ENCODE assay signal across 14 mouse cellular contexts in the genomic region with DNA sequence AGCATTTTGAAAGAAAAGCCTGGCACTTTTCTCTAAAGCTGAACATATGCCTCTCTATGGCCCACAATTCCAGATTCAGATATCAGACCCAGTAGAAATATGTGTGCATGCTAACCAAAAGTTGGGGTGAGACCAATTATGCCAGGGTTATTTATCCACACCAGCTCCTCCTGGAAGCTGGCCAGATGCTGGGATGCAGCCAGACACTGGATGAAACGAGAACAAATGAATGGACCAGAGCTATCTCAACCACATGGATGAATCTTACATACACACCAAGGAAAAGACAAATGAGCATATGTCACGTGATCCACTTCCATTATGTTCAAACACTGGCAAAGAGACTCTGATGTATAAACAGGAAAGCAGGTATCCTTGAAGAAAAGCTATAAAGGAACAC. TPM values are rescaled to one million over a fixed set of nuclear protein-coding genes. Genes with fewer than 3 reads are reported as not detected.
DNase-seq lines count a peak whose midpoint lies in the region; ATAC-seq and TF ChIP-seq lines count a peak whose summit lies in the region.
"Had no signal": no experiment of that assay in that cellular context is flagged by ENCODE, and none has a peak within 500 bp of the region (broad histone marks: within the 10 kb centered on the region; RNA-seq: fewer than 3 reads in every experiment).

No protein-coding gene starts in this region.

- TF ChIP-seq CTCF in stomach, postnatal 0 days (IDR thresholded peaks at IDR 0.05; ENCODE audit: low read depth): no peak

- H3K9ac ChIP-seq in hindbrain, embryonic 16.5 days (ENCODE audit: low read depth, low read length): no peak overlapping the region
- H3K9ac ChIP-seq in hindbrain, embryonic 11.5 days (ENCODE audit: low read depth, low read length): no peak overlapping the region
- H3K9ac ChIP-seq in stomach, embryonic 16.5 days (ENCODE audit: low read length): no peak overlapping the region
- H3K9ac ChIP-seq in stomach, postnatal 0 days (ENCODE audit: low read length): no peak overlapping the region
- H3K9ac ChIP-seq: embryonic facial prominence, embryonic 15.5 days; neural tube, embryonic 15.5 days had no signal

- H3K36me3 ChIP-seq in hindbrain, embryonic 16.5 days (ENCODE audit: control insufficient read depth, insufficient read depth, low read length): no peaks in the 10 kb centered on the region
- H3K36me3 ChIP-seq in hindbrain, embryonic 11.5 days (ENCODE audit: control insufficient read depth, insufficient read depth, low read length): no peaks in the 10 kb centered on the region
- H3K36me3 ChIP-seq in stomach, embryonic 16.5 days (ENCODE audit: control insufficient read depth, insufficient read depth, low read length): no peaks in the 10 kb centered on the region
- no peaks in the 10 kb centered on the region for H3K36me3 ChIP-seq in stomach, postnatal 0 days (ENCODE audit: control insufficient read depth, insufficient read depth, low read length)
- H3K36me3 ChIP-seq: neural tube, embryonic 15.5 days had no signal

- WGBS in hindbrain, embryonic 16.5 days: 42% methylated on average over 2 of the region's 2 CpGs
- 80% methylated on average over 2 of the region's 2 CpGs for WGBS in hindbrain, embryonic 11.5 days
- 39% methylated on average over 2 of the region's 2 CpGs for WGBS in stomach, embryonic 16.5 days
- 21% methylated on average over 2 of the region's 2 CpGs for WGBS in stomach, postnatal 0 days

- H3K4me1 ChIP-seq in hindbrain, embryonic 16.5 days (ENCODE audit: control insufficient read depth, insufficient read depth, low read depth, low read length): peaks cover 7% of the 10 kb centered on the region
- no peaks in the 10 kb centered on the region for H3K4me1 ChIP-seq in hindbrain, embryonic 11.5 days (replicated peaks; ENCODE audit: control insufficient read depth, insufficient read depth, low read length)
- H3K4me1 ChIP-seq in stomach, embryonic 16.5 days (ENCODE audit: control insufficient read depth, insufficient read depth, low read length): peaks cover 53% of the 10 kb centered on the region
- peaks cover 13% of the 10 kb centered on the region; the same call in 1 of the 2 replicates for H3K4me1 ChIP-seq in stomach, postnatal 0 days (replicated peaks; ENCODE audit: control insufficient read depth, insufficient read depth)

- TF ChIP-seq EP300 in stomach, postnatal 0 days (optimal IDR thresholded peaks at IDR 0.05): no peak

- no peak overlapping the region for H3K4me2 ChIP-seq in hindbrain, embryonic 16.5 days (ENCODE audit: low read length)
- no peak overlapping the region for H3K4me2 ChIP-seq in hindbrain, embryonic 11.5 days (replicated peaks; ENCODE audit: low read depth, low read length)
- no peak overlapping the region for H3K4me2 ChIP-seq in stomach, embryonic 16.5 days (ENCODE audit: low read depth, low read length)
- no peak overlapping the region for H3K4me2 ChIP-seq in stomach, postnatal 0 days (replicated peaks; ENCODE audit: low read depth)
- H3K4me2 ChIP-seq: embryonic facial prominence, embryonic 15.5 days; neural tube, embryonic 15.5 days had no signal

- no peaks in the 10 kb centered on the region for H3K27me3 ChIP-seq in hindbrain, embryonic 16.5 days (replicated peaks; ENCODE audit: control insufficient read depth, insufficient read depth, low read length)
- no peaks in the 10 kb centered on the region for H3K27me3 ChIP-seq in hindbrain, embryonic 11.5 days (ENCODE audit: control insufficient read depth, insufficient read depth, low read length)
- H3K27me3 ChIP-seq in stomach, embryonic 16.5 days (ENCODE audit: control insufficient read depth, insufficient read depth, low read length): no peaks in the 10 kb centered on the region
- H3K27me3 ChIP-seq in stomach, postnatal 0 days (ENCODE audit: control insufficient read depth, insufficient read depth, low read length): no peaks in the 10 kb centered on the region
- H3K27me3 ChIP-seq: embryonic facial prominence, embryonic 15.5 days; megakaryocyte, embryonic 14.5 days; neural tube, embryonic 15.5 days had no signal

- H3K9me3 ChIP-seq in hindbrain, embryonic 16.5 days (ENCODE audit: control insufficient read depth, low read length): no peaks in the 10 kb centered on the region
- H3K9me3 ChIP-seq in hindbrain, embryonic 11.5 days (ENCODE audit: control insufficient read depth, low read length): no peaks in the 10 kb centered on the region
- H3K9me3 ChIP-seq in stomach, embryonic 16.5 days (replicated peaks; ENCODE audit: control insufficient read depth, low read length): no peaks in the 10 kb centered on the region
- no peaks in the 10 kb centered on the region for H3K9me3 ChIP-seq in stomach, postnatal 0 days (ENCODE audit: control insufficient read depth, low read length)
- H3K9me3 ChIP-seq: embryonic facial prominence, embryonic 15.5 days; megakaryocyte, embryonic 14.5 days; neural tube, embryonic 15.5 days had no signal

- DNase-seq in adrenal gland, adult 2 months: peak; percentile 49
- no peak for DNase-seq in adrenal gland, adult 8-10 months
- no peak for DNase-seq in hindbrain, embryonic 11.5 days (ENCODE audit: low spot score)
- DNase-seq in stomach, postnatal 0 days (ENCODE audit: low spot score): no peak
- no peak for DNase-seq in frontal cortex, postnatal 10 days (ENCODE audit: low spot score in 2 of 2)
- no peak for DNase-seq in right cerebral cortex, postnatal 36 days (ENCODE audit: low spot score in 2 of 2)
- DNase-seq: gastrocnemius, postnatal 10 days had no signal

- ATAC-seq in hindbrain, embryonic 16.5 days: peak; percentile 52; the same call in 1 of the 2 replicates
- ATAC-seq in hindbrain, embryonic 11.5 days (ENCODE audit: low FRiP score): no peak
- 0 out of 2 replicates have a peak, but pooled peaks have one; percentile 47 for ATAC-seq in stomach, embryonic 16.5 days (ENCODE audit: insufficient read depth, low FRiP score)
- no peak for ATAC-seq in stomach, postnatal 0 days (ENCODE audit: low FRiP score, low TSS enrichment)
- ATAC-seq: intestine, embryonic 16.5 days had no signal

- no peak overlapping the region for H3K27ac ChIP-seq in hindbrain, embryonic 16.5 days (ENCODE audit: low read depth, low read length)
- no peak overlapping the region for H3K27ac ChIP-seq in hindbrain, embryonic 11.5 days (ENCODE audit: low read depth, low read length)
- H3K27ac ChIP-seq in stomach, embryonic 16.5 days (ENCODE audit: low read length): no peak overlapping the region
- H3K27ac ChIP-seq in stomach, postnatal 0 days (replicated peaks): no peak overlapping the region
- H3K27ac ChIP-seq: embryonic facial prominence, embryonic 15.5 days; neural tube, embryonic 15.5 days had no signal

- no peak overlapping the region for H3K4me3 ChIP-seq in hindbrain, embryonic 16.5 days (ENCODE audit: low read length)
- no peak overlapping the region for H3K4me3 ChIP-seq in hindbrain, embryonic 11.5 days (ENCODE audit: low read depth, low read length)
- H3K4me3 ChIP-seq in stomach, embryonic 16.5 days (replicated peaks; ENCODE audit: low read length): no peak overlapping the region
- H3K4me3 ChIP-seq in stomach, postnatal 0 days (ENCODE audit: low read depth, low read length): no peak overlapping the region
- H3K4me3 ChIP-seq: embryonic facial prominence, embryonic 15.5 days; megakaryocyte, embryonic 14.5 days; neural tube, embryonic 15.5 days had no signal

RNA-seq across cellular contexts. Expression of gene Rrbp1, which starts 7.5 kb away (rescaled TPM):
- total RNA-seq in adrenal gland, adult 2 months (2021): 100 to 1,000 TPM; 162 to 193 TPM
- polyA plus RNA-seq in adrenal gland, adult 2 months (2012; rRNA removed): 30.3 and 36.0 TPM in 2 replicates
- 100 to 1,000 TPM; 162 to 238 (median 209) TPM for total RNA-seq in adrenal gland, adult 8-10 months (2022)
- polyA plus RNA-seq in hindbrain, embryonic 16.5 days (2015; fragmentation: Nextera tagmentation; extraction: Ambion mirVana): 29.2 and 32.8 TPM in 2 replicates
- polyA plus RNA-seq in hindbrain, embryonic 11.5 days (2014; fragmentation: Nextera tagmentation; extraction: Ambion mirVana): 41.6 and 63.9 TPM in 2 replicates
- 94.1 and 115 TPM in 2 replicates for polyA plus RNA-seq in stomach, embryonic 16.5 days (2015; fragmentation: Nextera tagmentation; extraction: Ambion mirVana)
- 61.0 and 69.0 TPM in 2 replicates for polyA plus RNA-seq in stomach, postnatal 0 days (2015; fragmentation: Nextera tagmentation; extraction: Ambion mirVana)

RNA-seq across cellular contexts. Expression of gene Banf2, which starts 29.3 kb away (rescaled TPM):
- total RNA-seq in adrenal gland, adult 2 months (2021): not detected
- polyA plus RNA-seq in adrenal gland, adult 2 months (2012; rRNA removed): not detected in 2 replicates
- total RNA-seq in adrenal gland, adult 8-10 months (2022): not detected
- polyA plus RNA-seq in hindbrain, embryonic 16.5 days (2015; fragmentation: Nextera tagmentation; extraction: Ambion mirVana): not detected in 2 replicates
- not detected in 2 replicates for polyA plus RNA-seq in hindbrain, embryonic 11.5 days (2014; fragmentation: Nextera tagmentation; extraction: Ambion mirVana)
- not detected in 2 replicates for polyA plus RNA-seq in stomach, embryonic 16.5 days (2015; fragmentation: Nextera tagmentation; extraction: Ambion mirVana)
- polyA plus RNA-seq in stomach, postnatal 0 days (2015; fragmentation: Nextera tagmentation; extraction: Ambion mirVana): not detected in 2 replicates
- total RNA-seq: gastrocnemius, postnatal 10 days had no signal
- polyA plus RNA-seq: embryonic facial prominence, embryonic 15.5 days; intestine, embryonic 16.5 days; limb, embryonic 11.5 days; neural tube, embryonic 15.5 days had no signal

Comparison
In these comparisons a context has a peak if more than half of its experiments do, and no peak if none do; other contexts are left out.
1. ATAC-seq: peak in hindbrain, embryonic 16.5 days (single experiment) and stomach, embryonic 16.5 days (single experiment); none in hindbrain, embryonic 11.5 days (single experiment) and stomach, postnatal 0 days (single experiment).